Mouse (Mus musculus): ENCODE data around the gene Chrne.
"Not testable (repeated sequence)": the region's sequence is repeated elsewhere in the genome, so short reads cannot be mapped to it uniquely, and the experiment has no call there.

The Chrne gene

DNA sequence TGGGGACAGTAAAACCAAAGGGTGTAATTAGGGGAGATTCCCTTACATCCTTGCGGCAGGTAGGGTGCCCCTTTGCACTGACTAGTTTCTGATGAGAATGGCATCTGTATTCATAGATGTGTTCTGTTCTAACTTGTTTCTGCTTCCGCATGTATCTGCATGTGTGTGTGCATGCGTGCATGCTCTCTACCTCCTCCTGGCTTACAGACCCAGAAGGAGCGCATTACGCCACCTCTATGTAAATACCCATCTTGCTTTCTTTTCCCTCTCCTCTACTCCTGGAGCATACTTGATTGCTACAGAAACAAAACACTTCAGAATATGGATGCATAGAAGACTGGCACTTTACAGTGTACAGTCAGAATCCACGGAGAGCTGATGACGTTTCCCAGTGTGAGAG lies 35.2 kb downstream of the Chrne start:
- DNase-seq (ENCODE audit: low spot score): no peak

DNA sequence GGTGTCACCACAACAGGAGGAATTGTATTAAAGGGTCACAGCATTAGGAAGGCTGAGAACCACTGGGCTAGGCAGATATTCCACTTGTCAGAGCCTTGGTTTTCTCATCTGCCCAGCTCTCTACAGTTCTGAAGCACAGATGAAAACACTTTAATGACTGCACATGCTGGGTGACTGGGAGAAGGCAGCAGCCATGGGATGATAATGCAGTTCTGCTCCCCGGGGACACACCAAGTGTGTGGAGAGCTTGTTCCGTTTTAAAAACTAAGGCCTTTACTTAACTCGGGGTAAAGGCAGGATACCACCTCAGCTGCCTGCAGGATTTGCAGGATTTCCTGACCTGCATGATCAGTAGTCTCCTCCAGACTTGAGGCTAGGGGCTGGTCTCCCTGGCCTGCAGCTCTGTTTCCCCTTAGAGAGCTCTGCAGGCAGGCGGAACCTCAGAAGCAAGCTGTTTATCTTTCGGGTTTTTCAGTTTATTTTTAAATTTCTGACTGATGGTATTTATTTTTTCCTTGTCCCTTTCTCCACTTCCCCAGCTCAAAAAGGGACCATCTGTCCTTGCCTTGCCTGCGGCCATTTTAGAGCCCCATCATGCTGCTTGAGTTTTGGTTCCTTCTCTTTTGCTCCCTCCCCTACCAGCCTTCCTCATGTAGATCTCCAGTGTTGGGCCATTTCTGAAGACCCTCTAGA lies 35.8 kb downstream of the Chrne start:
- DNase-seq (ENCODE audit: low spot score): no peak

DNA sequence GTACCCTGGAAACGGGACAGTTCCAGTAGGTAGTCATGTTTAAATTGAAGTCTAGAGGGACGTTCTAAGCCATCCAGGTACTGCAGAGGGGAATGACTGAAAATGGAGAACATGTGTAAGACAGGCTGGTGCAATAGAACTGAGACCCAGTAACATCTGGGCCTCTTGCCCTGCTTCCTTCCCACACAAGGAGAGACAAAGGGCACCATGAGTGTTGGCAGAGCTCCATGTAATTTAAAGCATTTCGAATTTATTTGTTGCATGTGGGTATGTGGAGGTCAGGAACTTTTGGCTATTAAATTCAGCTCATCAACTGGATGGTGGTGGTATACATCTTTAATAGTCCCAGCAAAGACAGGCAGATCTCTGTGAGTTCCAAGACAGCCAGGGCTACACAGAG lies 36.8 kb downstream of the Chrne start:
- no peak for DNase-seq (ENCODE audit: low spot score)

DNA sequence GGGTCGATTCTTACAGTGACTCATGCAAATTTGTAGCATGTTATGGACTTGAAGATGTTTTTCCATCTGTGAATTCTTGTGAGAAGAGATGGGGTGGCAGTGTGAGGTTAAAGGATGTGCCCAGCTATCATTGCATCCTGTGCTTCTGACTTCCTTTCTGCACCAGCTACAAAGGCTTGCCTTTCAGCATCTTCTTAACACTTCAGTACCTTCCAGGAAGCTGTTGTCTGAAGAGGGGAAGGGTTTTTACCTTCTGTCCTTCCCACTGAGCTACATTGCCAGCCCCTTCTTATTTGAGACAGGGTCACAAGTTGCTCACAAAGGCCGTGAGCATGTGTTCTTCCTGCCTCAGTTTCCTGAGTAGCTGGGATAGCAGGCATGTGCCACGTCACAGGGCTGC lies 38.1 kb downstream of the Chrne start:
- no peak for DNase-seq (ENCODE audit: low spot score)

DNA sequence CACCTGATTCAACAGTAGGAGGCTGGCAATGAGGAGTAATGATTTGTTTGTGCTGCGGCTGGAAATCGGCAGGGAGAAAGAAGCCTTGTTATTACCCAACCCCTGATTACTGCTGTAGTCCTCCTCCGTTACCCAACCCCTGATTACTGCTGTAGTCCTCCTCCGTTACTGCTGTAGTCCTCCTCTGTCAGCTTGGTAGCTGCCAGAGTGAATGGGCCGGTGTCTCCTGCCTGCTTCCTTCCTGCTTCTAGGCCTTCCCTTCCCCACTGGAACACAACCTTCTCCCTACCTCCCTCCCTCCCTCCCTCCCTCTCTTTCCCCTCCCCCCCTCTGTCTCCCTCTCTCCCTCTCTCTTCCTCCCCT lies 38.7 kb downstream of the Chrne start:
- DNase-seq (ENCODE audit: low spot score): no peak

DNA sequence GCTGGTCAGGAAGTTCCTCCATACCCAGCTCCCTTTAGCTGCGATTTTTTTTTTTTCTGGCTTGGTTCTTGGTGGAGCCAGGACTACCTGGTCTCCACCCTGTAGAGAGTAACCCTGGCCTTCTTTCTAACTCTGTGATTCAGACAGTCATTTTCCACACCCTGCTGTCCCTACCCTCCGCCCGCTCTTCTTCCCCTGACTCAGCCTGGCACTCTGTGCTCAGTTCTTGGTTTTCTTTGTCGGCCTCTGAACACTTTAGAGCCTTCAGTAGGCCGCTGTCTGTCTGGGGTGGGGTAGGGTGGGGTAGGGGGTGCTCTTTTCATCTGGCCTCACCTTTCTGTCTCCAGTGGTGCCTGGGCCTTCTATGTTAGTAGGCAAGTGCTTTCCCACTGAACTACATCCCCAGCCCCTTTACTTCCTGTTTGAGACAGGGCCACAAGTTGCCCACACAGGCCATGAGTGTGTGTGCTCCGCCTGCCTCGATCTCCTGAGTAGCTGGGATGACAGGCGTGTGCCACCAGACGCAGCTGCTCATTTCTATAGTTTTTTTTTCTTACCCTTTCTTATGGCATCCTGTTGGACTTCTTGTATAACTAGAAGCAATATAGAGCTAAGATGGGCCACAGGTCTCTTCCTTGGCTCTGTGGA lies 39.2 kb downstream of the Chrne start:
- DNase-seq (ENCODE audit: low spot score): no peak

DNA sequence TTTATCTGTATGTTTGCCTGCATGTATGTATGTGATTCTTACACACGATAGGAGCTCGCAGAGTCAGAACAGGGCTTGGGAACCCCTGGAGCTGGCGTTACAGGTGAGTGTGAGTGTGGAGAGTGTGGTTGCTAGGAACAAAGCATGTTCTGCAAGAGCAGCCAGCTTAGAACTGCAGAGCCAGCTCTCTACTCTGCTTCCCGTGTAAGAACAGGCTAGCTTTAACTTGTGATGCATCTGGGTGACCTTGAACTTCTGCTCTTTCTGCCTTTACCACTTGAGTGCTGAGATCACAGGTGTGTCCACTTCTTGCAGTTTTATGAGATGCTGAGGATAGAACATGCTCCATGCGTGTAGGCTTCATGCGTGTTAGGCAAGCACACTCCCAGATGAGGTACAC lies 40.1 kb downstream of the Chrne start:
- DNase-seq (ENCODE audit: low spot score): no peak

DNA sequence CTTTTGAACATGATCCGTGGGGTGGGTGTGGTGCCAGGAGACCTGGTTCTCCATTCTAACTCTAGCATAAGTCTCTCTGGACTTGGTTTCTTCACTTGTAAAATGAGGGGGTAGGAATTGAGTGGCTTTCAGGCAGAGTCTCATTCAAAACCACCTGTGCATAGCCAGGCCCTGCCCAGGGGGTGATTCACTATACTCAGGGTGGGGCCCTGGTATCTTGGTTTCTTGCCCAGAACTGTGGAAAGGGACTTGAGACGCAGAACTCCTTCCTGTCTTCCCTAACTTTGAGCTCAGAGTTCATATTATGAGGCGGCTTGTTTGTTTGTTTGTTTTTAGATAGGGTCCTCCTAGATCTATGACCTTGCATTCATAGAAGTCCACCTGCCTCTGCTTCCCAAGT lies 41.8 kb downstream of the Chrne start:
- no peak for DNase-seq (ENCODE audit: low spot score)

DNA sequence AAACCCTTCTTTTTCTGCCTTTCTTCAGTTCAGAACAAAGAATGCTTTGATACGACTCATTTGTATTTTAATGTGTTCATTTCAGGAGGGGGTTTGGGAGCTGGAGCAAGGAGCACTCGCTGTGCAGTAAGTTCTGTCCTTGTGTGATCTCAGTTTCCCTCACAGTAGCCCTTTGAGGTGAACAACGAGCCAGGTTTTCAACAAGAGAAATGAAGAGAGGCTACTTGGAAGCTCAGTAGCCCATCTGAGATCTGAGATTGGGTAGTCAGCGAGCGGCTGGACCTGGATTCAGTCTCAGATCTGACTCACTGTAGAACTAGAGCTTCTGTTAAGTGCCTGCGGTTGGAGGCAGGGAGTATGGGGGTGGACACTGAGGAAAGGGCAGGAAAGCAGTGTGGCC lies 45.1 kb downstream of the Chrne start:
- DNase-seq (ENCODE audit: low spot score): no peak

DNA sequence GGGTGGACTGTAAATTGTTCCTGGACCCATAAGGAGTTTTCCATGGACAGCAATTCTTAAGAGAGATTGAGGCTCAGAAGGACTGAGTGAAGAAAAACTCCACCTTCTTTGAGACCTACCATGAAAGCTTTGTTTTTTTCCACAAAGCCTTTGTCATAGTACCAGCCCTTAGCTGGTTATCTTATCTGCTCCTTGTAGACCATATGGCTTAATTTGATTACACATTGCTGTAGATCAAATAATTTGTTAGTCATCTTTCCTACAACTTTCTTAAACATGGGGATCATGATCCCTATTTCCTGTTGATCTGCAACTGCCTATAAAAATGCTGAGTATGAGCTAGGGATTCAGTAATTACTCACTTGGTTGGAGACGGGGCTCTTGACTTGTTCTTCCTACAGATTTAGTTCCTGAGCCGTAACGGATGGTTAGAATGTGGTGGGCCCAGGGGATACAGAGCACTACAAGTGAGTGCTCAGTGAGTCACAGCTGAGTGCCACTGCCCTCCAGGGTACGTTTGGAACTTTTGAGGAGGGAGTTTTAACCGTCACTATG lies 46.6 kb downstream of the Chrne start:
- no peak for DNase-seq (ENCODE audit: low spot score)

DNA sequence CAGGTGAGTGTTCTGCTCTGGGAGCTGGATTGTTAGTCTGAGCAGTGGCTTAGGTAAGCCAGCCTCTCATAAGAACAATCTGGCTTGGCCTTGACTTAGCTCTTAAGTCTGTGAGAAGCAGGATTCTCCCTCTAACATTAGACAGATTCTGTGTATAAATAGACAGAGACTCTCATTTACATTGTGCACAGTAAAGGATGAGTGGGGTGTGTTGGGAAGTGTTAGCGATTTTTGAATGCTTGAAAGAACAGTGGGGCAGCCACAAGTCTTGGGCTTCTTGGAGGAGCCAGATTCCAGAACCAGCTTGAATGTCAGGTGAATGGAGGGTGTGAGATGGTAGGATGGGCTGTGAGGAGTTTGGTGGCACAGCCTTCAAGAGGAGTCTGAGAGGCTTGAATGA lies 47.4 kb downstream of the Chrne start:
- DNase-seq (ENCODE audit: low spot score): no peak

DNA sequence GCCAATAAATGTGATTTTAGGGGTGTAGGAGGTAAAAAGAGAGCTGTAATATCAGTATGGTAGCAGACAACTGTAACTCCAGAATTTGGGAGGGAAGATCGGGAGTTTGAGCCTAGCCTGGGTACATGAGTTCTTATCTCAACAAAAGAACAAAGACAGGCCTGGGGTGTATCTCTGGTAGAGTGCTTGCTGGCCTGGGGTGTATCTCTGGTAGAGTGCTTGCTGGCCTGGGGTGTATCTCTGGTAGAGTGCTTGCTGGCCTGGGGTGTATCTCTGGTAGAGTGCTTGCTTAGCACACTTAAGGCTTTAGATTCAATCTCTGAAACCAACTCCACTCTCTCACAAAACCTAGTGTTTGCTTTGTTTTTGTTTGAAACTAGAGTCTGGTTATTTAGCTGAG lies 48.4 kb downstream of the Chrne start:
- not testable (repeated sequence) for DNase-seq (ENCODE audit: low spot score)

DNA sequence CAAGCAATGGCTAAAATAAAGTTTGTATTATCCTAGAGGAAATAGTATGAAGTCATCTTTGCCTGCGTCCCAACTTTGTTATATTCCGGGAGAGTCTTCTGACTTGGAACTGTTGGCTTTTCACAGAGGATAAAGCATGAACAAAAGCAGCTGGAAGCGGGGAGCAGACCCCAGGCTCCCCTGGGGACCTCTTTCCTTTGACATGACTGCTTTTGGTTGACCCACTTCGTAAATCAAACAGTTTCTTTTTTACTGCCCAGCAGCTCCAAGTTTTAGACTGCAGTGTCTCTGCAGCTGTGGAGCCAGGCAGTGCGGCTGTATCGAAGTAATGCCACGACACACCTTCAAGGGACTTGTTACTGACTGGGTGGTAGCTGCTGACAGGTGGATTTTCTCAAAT lies 52.4 kb downstream of the Chrne start:
- no peak for DNase-seq (ENCODE audit: low spot score)
